Mouse (Mus musculus) lung, embryonic 16.5 days (tissue): Measurements from ENCODE around the gene Nos1ap. TPM values are rescaled to one million over a fixed set of nuclear protein-coding genes. Genes with fewer than 3 reads are reported as not detected.

Experiments used
- ATAC-seq: fragments of 200-750 bp; cut with Nextera tagmentation; 2 replicates; pipeline ENCODE4 v1.8.0; 2017; ENCODE audit warnings: low read depth, mild to moderate bottlenecking, moderate library complexity
- H3K27ac ChIP-seq: fragments of 300-500 bp; sonication (generic); 2 replicates; pipeline ENCODE4 v1.5.1; 2014; ENCODE audit warnings: mild to moderate bottlenecking, control low read depth, low read length
- H3K27me3 ChIP-seq: fragments of 300-500 bp; sonication (generic); 2 replicates; pipeline ENCODE4 v1.6.1; 2014; ENCODE audit warnings: low read depth, low read length, mixed read lengths; ENCODE audit not compliant: control insufficient read depth, insufficient read depth
- H3K36me3 ChIP-seq: fragments of 300-500 bp; sonication (generic); 2 replicates; pipeline ENCODE4 v1.6.1; 2014; ENCODE audit warnings: low read length; ENCODE audit not compliant: control insufficient read depth, insufficient read depth
- H3K4me1 ChIP-seq: fragments of 300-500 bp; sonication (generic); replicated peaks from 2 replicates; pipeline ENCODE4 v1.6.1; 2014; ENCODE audit warnings: low read length, mixed read lengths; ENCODE audit not compliant: control insufficient read depth, insufficient read depth
- H3K4me2 ChIP-seq: fragments of 300-500 bp; sonication (generic); 2 replicates; pipeline ENCODE4 v1.6.1; 2014; ENCODE audit warnings: low read depth, low read length, control low read depth
- H3K4me3 ChIP-seq: fragments of 300-500 bp; sonication (generic); 2 replicates; pipeline ENCODE4 v1.5.1; 2014; ENCODE audit warnings: mild to moderate bottlenecking, low read length, control low read depth
- H3K9ac ChIP-seq: fragments of 300-500 bp; sonication (generic); 2 replicates; pipeline ENCODE4 v1.6.1; 2014; ENCODE audit warnings: low read length, control low read depth
- H3K9me3 ChIP-seq: fragments of 300-500 bp; sonication (generic); 2 replicates; pipeline ENCODE4 v1.6.1; 2016; ENCODE audit warnings: low read length; ENCODE audit not compliant: control insufficient read depth
- WGBS: fragments of 180-500 bp; shearing (Covaris S2); extraction: QIAGEN DNeasy Blood & Tissue Kit; methylation state at CpG from one replicate; pipeline ENCODE4 v1.1.7; 2014; 5-methylcytosine and 5-hydroxymethylcytosine counted together
- polyA plus RNA-seq: library from polyadenylated mRNA; unstranded; fragments of >200 nt; fragmentation: Nextera tagmentation; extraction: Ambion mirVana; gene quantifications from 2 replicates; pipeline ENCODE4 v1.2.1, GENCODE M21; 2015

Gene Nos1ap
- polyA plus RNA-seq, 1 experiment from 2014 or later, result 7.1 TPM

- Histone ChIP-seq H3K27me3 (no peaks in the 10 kb centered on the region), H3K9ac (no peak overlapping the region), H3K4me3 (no peak overlapping the region), H3K4me1 (no peaks in the 10 kb centered on the region), H3K9me3 (no peaks in the 10 kb centered on the region), H3K4me2 (no peak overlapping the region), H3K36me3 (no peaks in the 10 kb centered on the region), H3K27ac (no peak overlapping the region)
- 70% methylated on average over 8 of the region's 8 CpGs for WGBS
- no peak for ATAC-seq
Measured at GRCm38 (mm10) chr1:170343081-170343480, 246.6 kb downstream of the Nos1ap start.

DNA sequence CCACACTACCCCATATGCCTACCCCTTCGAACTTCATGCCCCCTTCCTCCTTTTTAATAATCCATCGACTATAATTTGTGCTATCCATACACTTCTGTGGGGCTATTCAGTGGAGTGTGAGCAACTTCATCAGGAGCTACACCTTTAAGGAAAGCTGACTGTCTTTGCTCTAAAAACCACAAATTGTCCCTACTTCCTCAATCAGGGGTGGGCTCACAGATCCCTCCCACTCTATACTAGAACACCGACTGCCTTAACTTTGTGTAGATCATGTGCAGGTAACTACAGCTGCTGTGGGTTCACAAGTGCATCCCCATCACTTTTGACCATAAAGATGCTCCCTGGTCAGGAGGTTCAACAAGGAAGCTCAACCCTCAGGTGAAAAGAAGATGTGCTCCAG is 249.7 kb downstream of the Nos1ap start:
- 79% methylated on average over 3 of the region's 3 CpGs for WGBS
- H3K4me3 ChIP-seq, result no peak overlapping the region
- H3K9me3 ChIP-seq, result no peaks in the 10 kb centered on the region
- ATAC-seq, result no peak
- H3K27ac ChIP-seq, result no peak overlapping the region
- H3K36me3 ChIP-seq, result no peaks in the 10 kb centered on the region
- no peaks in the 10 kb centered on the region for H3K27me3 ChIP-seq
- no peak overlapping the region for H3K9ac ChIP-seq
- H3K4me2 ChIP-seq, result no peak overlapping the region
- H3K4me1 ChIP-seq, result no peaks in the 10 kb centered on the region

DNA sequence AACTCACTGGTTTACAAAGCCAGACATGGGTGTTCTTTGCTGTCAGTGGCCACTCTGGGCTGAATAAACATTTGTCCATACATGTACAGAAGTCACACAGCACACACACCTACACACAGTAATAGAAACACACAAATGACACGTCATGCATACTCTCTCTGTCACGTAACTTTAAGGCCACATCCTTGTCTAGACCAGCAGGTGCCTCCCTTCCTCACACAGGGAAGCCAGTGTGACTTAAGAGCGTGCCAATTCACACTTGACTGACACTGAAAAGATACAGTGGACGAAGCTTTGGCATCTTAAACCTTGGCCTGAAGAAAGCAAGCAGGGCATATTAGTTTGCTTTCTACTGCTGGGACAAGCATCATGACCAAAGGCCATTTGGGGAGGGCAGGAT is 256.9 kb downstream of the Nos1ap start:
- WGBS, result 76% methylated on average over 4 of the region's 4 CpGs

DNA sequence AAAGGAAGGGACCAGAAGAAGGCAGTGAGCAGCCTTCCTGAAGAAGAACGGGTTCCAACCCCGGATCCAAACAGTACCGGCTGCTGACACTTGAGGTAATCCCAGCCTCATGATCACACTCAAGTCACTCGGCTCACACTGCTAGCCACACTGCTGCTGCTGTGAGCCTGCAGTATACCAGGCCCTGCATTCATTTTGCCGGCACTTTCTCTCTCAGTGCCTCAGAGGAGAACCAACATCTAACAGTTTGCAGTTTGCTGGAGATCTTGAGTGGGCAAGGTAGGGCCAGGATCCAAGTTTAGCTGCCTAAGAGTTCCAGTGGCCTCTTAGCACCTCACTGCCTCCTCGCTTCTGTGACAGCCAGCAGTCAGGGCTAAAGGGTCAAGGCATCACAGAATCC is 257.7 kb downstream of the Nos1ap start:
- no peak overlapping the region for H3K9ac ChIP-seq
- H3K9me3 ChIP-seq, result no peaks in the 10 kb centered on the region
- ATAC-seq, result no peak
- H3K4me3 ChIP-seq, result no peak overlapping the region
- H3K27me3 ChIP-seq, result no peaks in the 10 kb centered on the region
- H3K4me2 ChIP-seq, result no peak overlapping the region
- 38% methylated on average over 6 of the region's 6 CpGs for WGBS
- no peaks in the 10 kb centered on the region for H3K36me3 ChIP-seq
- H3K27ac ChIP-seq, result no peak overlapping the region
- no peaks in the 10 kb centered on the region for H3K4me1 ChIP-seq

More for the DNA sequence above, 256.9 kb downstream of the Nos1ap start:
- Histone ChIP-seq H3K4me3 (no peak overlapping the region), H3K4me2 (no peak overlapping the region), H3K9ac (no peak overlapping the region), H3K36me3 (no peaks in the 10 kb centered on the region), H3K9me3 (no peaks in the 10 kb centered on the region), H3K27ac (no peak overlapping the region), H3K4me1 (no peaks in the 10 kb centered on the region), H3K27me3 (no peaks in the 10 kb centered on the region)
- ATAC-seq, result no peak

GRCm38 (mm10) chr1:170325277-170325676 is 264.4 kb downstream of the Nos1ap start:
- Histone ChIP-seq H3K4me1 (peaks cover 5% of the 10 kb centered on the region), H3K4me2 (no peak overlapping the region), H3K9ac (no peak overlapping the region), H3K4me3 (no peak overlapping the region), H3K36me3 (no peaks in the 10 kb centered on the region), H3K27ac (no peak overlapping the region), H3K27me3 (no peaks in the 10 kb centered on the region), H3K9me3 (no peaks in the 10 kb centered on the region)
- WGBS, result 84% methylated on average over 4 of the region's 4 CpGs
- no peak for ATAC-seq

DNA sequence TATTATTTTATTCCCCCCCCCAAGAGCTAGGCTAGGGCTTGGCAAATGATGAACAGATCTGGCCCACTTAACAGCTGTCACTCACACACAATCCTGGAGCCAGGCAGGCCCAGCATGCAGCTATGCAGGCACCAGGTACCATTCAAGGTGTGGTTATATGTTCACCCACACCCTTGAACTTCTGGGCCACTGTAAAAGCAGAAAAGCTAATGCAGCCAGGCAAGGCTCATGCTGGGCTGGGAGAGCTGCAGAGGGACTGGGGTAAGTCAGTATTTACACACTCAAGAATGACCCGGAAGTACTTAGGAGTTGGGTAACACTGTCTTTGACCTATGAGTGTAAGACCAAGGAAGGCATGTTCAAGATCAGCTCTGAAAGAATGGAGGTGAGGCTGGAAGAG is 265.3 kb downstream of the Nos1ap start:
- Histone ChIP-seq H3K27ac (no peak overlapping the region), H3K4me1 (peaks cover 5% of the 10 kb centered on the region), H3K27me3 (no peaks in the 10 kb centered on the region), H3K36me3 (no peaks in the 10 kb centered on the region), H3K4me2 (no peak overlapping the region), H3K9me3 (no peaks in the 10 kb centered on the region), H3K9ac (no peak overlapping the region), H3K4me3 (no peak overlapping the region)
- ATAC-seq, result peak; percentile 37; the same call in 1 of the 2 replicates
- 61% methylated on average over 1 of the region's 1 CpGs for WGBS

GRCm38 (mm10) chr1:170323001-170323400 is 266.7 kb downstream of the Nos1ap start:
- no peak overlapping the region for H3K4me3 ChIP-seq
- H3K27me3 ChIP-seq, result no peaks in the 10 kb centered on the region
- ATAC-seq, result peak; percentile 86
- WGBS, result 62% methylated on average over 10 of the region's 10 CpGs
- H3K4me1 ChIP-seq, result peaks cover 5% of the 10 kb centered on the region
- H3K9ac ChIP-seq, result no peak overlapping the region
- H3K4me2 ChIP-seq, result no peak overlapping the region
- H3K9me3 ChIP-seq, result no peaks in the 10 kb centered on the region
- no peaks in the 10 kb centered on the region for H3K36me3 ChIP-seq
- no peak overlapping the region for H3K27ac ChIP-seq

DNA sequence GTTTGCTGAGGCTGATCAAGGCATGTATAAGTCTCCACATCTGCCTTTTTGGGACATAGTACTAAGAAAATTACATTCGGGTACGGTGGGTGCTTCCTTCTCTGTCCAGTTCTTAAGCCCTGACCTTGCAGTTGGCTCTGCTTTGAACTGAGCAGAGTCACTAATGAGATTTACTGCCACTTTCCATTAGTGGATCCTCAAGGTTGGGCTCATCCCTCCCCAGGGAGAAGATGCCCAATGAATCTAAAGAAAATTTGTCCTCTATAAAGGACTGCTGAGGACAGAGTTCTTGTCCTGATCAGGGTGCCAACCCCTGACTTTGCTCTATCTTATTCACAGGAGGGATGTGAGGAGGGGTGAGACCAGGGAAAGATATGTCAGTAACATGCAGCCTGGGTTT is 267.6 kb downstream of the Nos1ap start:
- no peak overlapping the region for H3K4me2 ChIP-seq
- H3K27me3 ChIP-seq, result no peaks in the 10 kb centered on the region
- H3K9me3 ChIP-seq, result no peaks in the 10 kb centered on the region
- H3K4me1 ChIP-seq, result peaks cover 5% of the 10 kb centered on the region
- no peak overlapping the region for H3K9ac ChIP-seq
- H3K36me3 ChIP-seq, result no peaks in the 10 kb centered on the region
- no peak overlapping the region for H3K4me3 ChIP-seq
- H3K27ac ChIP-seq, result no peak overlapping the region
- 91% methylated on average over 2 of the region's 2 CpGs for WGBS
- ATAC-seq, result no peak

GRCm38 (mm10) chr1:170311431-170311830 is 278.2 kb downstream of the Nos1ap start:
- no peak for ATAC-seq
- Histone ChIP-seq H3K4me1 (no peaks in the 10 kb centered on the region), H3K9ac (no peak overlapping the region), H3K27ac (no peak overlapping the region), H3K9me3 (no peaks in the 10 kb centered on the region), H3K36me3 (no peaks in the 10 kb centered on the region), H3K27me3 (no peaks in the 10 kb centered on the region), H3K4me3 (no peak overlapping the region), H3K4me2 (no peak overlapping the region)
- WGBS, result 73% methylated on average over 6 of the region's 6 CpGs

DNA sequence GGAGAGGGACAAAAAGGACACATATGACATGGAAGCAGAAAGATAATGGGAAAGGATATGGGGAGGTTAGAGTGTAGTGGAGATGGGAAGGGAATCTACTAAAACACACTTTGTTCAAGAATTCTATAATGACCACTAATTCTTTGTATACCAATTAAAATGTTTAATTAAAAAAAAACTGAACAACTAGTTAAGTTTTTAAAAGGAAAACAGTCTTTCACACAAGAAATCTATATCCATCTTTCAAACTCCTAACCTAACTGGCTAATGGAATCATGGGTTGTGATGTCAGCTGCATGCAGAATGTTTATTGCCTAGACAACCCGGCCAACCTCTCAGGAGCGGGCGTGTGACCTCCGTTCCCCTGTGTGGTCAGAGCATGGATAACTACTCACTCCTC is 281.2 kb downstream of the Nos1ap start, which contains the start of gene Spata46:
Spata46 (plus strand) TSS at position 301 of the 400 bp plus-strand sequence.
- no peak for ATAC-seq

More for the DNA sequence above, 281.2 kb downstream of the Nos1ap start, which contains the start of gene Spata46:
- Histone ChIP-seq H3K27me3 (no peaks in the 10 kb centered on the region), H3K9ac (no peak within 1 kb of the TSS), H3K9me3 (no peaks in the 10 kb centered on the region), H3K4me1 (no peaks in the 10 kb centered on the region), H3K4me2 (no peak within 1 kb of the TSS), H3K27ac (no peak within 1 kb of the TSS), H3K4me3 (no peak within 1 kb of the TSS), H3K36me3 (no peaks in the 10 kb centered on the region)
- WGBS, result 85% methylated on average over 4 of the region's 4 CpGs
